Mouse (Mus musculus) adipocyte (in vitro differentiated cells): ENCODE data around the gene Mettl24.

Experiments used
- DNase-seq: peaks from one replicate; pipeline ENCODE4 v3.0.0-alpha.2; 2016; ENCODE audit warnings: low spot score

Gene Mettl24

DNA sequence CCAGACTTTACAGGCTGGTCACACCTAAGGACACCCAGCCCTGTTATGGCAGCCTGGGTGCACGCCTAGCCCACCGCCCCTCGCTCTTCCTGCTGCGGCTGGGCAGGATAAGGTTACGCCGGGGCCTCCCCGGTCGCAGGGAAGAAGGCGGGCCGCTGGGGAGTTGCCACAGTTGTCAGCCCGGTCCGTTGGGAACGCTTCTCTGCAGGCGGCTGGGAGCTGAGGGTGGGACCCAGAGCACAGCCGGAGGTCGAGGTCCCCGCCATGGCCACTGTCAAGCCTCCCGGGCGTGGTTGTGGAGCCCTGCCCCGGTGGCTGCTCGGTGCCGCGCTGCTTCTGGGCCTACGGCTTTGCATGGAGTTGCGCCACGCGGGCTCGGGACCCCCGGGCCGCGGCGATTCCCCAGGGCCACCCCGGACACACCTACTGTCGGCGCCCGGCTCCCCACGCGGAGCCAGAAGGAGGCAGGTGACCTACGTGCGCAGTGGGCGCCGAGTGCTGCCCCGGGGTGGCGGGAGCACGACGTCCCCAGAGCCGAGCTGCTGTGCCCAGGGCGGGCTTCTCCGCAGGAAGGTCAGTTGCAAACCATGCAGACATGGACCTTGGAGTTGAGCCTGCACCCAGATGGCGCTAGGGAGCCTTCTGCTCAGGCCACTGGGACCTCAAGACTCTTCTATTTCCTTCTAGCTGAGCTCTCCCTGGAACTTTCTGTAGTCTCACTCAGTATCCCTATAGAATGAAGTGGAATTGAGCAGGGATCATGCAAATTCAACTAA is at the start of gene Mettl24:
TSS of gene Mettl24 (plus strand) at position 191 of the 776 bp plus-strand sequence.
- DNase-seq: peak; percentile 35

DNA sequence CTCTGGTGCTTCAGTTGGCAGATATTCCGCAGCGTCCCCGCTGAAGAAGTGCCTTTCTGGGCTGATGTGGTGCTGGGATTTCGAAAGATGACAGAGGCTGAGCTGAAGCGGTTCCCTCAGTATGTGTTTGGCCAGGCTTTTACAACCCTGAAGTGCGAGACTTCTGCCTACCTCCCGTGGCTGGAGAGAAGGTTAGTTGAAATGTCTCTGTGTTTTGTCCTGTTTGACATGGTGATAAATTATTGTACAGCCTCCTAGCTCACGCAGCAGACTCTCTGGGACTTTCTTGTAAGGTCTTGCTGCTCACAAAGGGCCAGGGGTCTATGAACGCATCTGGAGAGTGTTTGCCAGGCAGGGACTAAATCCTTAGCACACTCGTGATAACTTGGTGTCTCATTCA is 45.8 kb upstream of the Mettl24 start:
- no peak for DNase-seq

DNA sequence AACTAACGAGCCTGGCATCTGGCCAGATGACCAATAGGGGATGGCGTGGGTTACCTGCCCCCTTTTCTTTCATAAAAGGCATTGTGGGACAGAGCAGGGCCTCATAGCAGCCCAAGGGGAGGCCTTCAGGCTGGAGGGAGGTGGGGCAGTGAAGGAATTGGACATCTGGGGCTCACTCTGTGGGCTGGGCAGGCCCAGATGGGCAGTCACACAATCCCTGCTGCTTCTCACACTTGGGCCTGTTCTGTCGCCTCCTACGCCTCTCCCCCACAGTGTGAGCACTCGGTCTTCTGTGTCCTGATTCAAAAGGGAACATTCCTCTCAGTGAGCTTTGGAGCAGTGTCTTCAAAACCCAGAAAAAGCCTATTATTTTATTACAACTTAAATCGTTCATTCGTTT is 44.8 kb upstream of the Mettl24 start:
- no peak for DNase-seq

DNA sequence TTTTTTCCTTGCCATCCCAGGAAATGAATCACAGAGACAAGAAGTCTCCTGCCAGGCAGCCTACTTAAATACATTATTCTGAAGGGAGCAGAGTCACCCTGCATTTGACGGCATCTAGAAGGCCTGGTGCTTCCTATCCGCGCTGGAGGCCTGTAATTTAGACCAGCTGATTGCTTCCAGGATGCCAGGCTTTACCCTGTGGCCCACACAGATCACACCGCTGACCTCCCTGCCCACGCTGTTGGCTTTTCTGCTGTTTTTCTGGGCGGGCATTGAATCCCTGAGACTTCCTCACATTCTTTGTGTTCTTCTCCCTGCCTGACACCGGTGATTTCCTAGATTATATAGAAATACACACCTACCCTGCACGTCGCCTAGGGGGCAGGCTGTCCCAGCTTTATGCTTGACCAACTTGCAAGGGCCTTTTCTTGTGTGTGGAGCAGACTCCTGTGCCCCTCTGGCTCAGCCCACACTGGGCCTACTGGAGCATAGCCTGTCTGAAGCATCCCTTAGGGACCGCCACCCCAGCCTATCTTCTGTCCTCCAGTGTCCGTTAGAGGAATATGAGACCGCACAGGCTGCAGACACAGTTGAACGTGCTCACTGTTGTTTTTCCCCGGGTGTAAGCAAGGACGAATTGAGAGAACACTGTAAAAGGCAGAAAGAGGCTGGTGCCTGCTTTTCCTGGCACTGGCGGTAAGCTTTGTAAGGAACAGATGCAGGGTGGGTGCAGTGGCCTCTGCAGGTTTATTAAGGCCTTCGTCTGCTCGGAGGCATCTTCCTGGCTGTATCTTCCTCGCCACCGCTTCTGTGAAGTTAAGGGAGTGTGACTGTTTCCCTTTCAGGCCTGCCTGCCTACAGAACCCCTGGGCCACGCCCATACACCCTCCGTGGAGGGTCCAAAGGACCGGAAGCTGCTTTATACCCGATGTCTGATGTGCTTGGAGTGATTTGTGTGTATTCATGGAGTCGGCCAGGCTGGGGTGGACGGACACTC is 44.0 kb upstream of the Mettl24 start:
- peak; percentile 40 for DNase-seq

DNA sequence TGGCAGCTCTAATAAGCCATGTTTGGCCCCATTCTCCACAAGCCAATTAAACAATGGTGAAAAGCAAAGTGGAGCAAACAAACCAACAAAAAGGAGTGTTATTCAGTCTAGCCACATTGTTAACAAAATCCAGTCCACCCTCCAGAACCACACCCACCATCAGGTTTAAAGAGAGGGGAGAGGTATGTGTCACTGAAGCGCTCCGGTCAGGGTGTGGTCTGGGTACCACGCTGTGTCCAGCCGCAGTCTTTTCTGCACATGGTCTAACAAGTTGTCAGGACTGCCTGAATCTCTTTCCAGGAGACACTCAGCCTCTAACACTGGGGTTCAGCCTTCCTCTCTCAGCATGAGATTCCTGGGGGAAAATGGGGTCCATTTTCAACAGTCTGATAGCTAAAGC is 42.7 kb upstream of the Mettl24 start:
- no peak for DNase-seq

DNA sequence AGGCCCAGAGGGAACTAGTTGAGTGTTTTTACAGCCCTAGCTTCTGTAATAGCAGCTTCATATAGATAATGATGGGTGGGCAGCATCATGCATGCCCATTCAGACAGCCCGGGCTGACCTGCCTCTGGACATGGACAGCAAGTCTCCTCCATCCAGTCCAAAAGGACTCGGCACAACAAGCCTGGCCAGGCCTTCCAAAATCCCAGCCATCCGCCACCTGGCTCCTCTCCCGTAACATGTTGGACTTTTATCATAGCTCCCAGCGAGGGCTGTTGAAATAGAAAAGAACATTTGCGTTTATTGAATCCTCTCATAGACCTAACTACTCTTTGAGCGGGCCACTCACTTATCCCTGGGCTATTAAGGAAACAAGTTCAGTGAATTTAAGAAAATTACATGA is 41.2 kb upstream of the Mettl24 start:
- no peak for DNase-seq

DNA sequence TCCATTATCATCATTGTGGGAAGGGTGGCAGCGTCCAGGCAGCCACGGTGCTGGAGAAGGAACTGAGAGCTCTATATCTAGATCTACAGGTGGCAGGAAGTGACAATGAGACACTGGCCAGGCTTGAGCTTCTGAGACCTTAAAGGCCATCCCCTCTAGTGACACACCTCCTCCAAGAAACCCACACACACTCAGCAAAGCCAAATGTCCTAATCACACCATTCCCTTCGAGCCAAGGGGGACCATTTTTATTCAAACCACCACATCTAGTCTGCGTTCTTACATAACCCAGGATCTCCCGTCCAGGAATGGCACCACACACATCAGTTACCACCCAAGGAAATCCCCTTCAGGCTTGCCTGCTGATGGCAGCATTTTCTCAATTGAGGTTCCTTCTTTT is 40.0 kb upstream of the Mettl24 start:
- DNase-seq: no peak

DNA sequence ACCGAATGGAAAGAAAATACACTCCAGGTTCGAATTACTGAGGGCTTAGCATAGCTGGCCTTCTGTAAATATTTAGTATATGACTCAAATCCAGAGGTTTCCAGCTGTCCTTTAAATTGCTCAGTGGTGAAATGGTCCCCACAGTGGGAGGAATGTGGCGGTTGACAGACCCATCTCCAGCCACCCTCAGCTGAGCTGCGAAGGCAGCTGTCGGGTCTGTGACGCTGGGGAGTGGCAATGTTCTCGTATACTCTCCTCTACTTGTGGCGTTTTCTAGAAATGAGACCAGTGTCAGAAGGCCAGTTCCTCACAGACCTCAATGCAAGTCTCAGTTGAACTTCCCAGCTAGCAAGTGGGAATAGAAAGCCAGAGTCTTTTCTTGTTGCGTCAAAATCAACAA is 38.6 kb upstream of the Mettl24 start:
- no peak for DNase-seq

DNA sequence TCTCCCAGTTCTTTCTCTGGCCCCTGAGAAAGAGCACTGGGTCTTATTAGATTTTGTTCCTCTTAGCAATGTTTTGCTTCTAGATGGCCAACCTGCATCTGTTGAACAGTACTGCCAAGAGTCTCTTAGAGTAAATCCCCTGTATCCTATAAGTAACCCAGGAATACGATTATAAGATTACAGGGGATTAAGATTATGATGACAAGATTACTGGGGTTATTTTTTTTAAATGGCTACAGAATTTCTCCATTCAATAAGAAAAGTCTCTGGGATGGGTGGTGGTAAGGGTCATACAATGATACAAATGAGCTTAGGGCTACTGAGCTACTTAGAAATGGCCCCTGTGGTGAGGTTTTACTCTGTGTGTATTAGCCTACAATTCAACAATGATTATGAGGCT is 37.7 kb upstream of the Mettl24 start:
- DNase-seq: no peak

DNA sequence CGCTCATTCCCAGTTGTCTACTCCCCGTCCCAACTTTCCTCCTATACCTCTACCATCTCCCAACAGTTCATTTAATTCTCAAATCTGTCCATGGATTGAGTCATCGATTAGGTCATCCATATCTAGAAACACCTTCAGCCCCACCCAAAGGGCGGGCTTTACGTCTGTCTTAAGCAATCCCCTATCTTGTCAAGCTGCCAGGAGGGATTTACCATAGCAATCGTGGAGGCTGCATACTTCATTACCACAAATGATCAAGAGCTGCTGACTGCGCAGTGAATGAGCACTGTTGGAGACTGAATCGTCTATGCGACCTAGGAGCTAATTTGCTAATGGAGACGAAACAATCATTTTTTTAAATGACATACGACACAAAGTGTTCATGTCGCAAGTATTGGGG is 34.3 kb upstream of the Mettl24 start:
- DNase-seq: no peak

DNA sequence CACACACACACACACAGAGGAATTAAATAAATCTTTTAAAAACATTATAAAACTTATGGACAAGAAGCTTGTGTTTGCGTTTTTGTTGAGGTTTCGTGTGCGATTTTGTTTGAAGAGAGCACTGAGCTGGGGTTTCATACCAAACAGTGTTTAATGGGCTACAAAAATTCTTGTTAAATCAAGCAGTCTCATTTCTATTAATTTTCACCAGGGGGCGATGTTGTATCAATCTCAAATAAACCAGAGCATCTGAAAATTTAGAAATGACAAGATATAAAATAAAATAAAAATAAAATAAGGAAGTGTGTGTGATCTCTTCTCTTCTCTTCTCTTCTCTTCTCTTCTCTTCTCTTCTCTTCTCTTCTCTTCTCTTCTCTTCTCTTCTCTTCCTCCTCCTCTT is 33.4 kb upstream of the Mettl24 start:
- DNase-seq: peak; percentile 74

DNA sequence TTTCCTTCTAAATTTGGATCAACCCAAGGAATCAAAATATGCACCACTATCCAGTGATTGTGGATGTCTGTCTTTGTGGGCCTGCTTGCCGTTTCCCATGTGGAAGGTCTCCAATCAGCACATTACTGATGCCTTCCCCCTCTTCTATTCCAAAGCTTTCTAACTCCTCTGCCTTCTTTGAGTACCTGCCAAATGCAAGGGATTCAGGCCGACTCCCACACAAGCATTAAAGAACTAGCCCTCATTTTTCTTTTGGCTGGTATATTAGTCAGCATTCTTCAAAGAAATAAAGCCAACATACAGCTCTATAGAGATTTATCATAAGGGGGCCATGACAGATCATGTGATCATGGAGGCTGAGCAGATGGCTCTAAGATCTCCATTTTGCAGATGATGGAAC is 31.4 kb upstream of the Mettl24 start:
- no peak for DNase-seq

DNA sequence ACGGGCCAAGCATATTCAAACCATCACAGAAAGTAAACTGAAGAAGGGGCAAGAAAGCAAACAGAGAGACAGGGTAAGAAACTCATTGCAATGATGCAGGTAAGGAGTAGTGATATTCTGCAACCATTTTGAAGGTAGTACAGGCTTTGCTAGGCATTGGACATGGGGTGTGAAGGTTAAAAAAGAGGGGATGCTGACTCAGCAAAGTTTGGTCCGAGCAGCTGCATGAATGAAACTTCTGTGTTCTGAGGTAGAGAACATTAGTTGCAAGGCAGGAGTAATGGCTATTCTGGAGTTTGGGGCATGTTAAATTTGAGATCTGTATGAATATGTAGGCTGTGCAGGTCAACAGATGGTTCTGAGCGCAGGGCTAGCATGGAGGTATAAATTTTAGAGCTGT is 17.8 kb upstream of the Mettl24 start:
- no peak for DNase-seq

DNA sequence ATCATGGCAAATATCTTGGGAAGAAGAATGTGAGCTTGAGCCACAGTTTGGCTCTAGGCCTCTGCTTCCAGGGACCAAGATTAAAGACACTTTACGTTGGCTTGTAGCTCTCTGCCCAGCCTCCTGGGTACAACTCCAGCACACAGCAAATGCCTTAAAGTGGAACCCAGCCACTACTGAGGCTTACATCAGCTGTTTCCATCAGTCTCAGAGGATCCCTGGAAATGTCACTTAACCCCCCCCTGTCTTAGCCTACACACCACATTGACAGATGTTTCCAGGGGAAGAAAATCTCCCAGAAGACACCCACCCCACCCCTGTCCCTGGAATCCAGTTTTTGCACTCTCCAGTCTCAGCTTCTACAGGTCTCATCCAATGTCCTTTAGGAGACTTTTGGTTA is 16.1 kb upstream of the Mettl24 start:
- no peak for DNase-seq

DNA sequence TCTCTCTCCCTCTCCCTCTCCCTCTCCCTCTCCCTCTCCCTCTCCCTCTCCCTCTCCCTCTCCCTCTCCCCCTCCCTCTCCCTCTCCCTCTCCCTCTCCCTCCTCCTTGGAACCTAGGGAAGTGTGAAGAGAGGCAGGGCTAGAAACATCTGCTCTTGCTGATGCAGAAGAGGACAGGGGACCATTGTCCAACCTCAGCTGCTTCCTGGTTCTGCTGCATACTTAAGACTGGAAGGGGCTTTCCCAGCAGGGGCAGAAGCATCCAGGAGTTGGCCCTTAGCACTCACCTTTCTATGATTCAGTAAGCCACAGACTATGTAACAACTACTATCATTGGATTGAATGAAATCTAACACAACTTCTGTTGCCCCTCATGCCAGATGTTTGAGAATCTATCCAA is 14.4 kb upstream of the Mettl24 start:
- DNase-seq: no peak

DNA sequence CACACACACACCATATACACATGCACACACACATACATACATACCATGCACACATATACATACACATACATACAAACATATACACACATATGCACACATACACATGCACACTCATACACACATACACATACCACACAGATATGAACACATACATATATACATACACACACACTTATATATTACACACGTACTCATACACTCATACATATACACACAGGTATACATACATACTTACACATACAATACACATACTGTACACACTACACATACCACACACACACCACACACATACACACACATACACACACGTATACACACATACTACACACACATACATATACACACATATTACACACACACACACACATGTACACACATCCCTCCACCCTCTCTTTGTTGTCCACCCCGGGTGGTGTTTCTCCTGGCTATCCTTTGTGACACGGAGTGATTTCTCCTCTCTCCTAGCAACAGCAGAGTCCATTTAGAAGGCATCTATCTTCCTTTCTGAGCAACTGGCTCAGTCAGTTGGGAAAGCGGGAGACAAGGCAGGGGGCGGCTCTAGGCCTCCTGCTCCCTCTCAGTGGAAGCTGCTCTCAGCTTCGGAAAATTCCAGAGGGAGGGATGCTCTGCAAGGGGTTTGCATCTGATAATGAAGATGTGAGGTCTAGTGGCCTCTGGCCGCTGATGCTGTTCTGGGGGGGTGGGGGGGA is 10.3 kb upstream of the Mettl24 start:
- no peak for DNase-seq

DNA sequence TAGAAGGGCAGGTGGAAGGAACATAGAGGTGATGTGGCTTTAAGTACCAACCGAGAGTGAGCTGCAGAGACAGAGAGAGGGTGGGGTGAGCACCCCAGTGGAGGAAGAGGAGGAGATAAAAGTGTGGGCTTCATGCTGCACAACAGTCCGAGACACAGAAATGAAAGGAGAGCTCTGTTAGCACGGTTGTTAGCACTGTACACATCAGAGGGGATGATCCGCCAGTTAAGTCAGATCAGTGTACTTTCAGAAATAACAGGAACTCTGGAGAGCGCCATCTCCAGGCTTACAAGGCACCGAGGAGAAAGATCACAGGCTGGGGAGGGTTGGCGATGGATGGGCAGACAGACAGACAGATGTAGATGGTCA is 9.8 kb upstream of the Mettl24 start:
- DNase-seq: no peak

DNA sequence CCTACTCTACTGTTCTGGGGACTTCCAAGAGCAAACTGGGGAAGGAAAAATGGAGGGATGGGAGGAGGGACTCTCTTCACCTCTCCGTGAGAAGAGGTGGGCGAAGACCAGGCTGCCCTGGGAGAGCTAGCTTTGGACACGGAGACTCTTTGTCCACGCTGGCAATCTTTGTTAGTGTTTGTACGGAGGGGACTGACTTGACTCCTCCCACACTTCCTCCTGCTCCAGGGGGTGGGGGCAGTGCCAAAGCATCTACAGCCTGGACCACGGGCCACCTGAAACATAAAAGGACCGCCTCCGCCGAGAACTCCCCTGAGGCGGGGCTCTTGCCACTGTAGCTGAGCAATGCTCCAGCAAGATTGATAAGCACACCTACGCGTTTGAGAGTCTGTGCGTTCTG is 8.9 kb upstream of the Mettl24 start:
- DNase-seq: no peak

DNA sequence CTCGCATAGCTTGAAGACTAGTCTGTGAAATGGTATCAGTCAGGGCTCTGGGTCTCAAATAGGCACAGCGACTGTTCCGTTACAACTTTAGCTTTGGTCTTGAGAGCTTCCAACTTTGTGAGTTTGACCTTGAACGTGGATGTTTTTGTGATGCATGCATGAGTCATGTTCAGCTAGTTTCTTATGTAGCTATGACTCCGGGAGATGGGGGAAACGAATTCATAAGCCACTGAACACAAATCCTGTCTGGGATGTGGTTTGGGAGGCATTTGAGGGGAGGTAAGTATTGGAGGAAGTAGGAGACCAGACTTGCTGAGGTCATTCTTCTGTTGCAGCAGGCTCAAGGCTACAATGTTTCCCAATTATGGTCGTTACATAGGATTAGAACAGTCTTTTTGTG is 7.2 kb upstream of the Mettl24 start:
- no peak for DNase-seq

DNA sequence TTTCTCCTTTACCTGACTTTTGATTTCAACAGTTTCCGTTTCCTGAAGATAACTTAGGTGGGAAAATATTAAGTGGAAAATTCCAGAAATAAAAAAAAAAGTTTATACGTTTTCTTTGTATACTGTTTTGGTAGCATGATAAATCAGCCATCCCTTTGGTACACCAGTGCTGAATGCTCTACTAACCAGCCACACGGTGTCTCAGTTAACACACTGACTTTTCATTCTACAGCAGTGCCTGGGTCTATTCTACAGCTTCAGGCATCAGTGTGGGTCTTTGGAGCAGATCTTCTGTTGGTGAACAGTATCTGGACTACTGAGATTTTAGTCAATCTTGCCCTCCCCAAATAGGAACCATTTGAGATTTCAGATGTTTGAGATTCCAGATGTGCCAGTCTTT is 4.6 kb upstream of the Mettl24 start:
- peak; percentile 17 for DNase-seq

DNA sequence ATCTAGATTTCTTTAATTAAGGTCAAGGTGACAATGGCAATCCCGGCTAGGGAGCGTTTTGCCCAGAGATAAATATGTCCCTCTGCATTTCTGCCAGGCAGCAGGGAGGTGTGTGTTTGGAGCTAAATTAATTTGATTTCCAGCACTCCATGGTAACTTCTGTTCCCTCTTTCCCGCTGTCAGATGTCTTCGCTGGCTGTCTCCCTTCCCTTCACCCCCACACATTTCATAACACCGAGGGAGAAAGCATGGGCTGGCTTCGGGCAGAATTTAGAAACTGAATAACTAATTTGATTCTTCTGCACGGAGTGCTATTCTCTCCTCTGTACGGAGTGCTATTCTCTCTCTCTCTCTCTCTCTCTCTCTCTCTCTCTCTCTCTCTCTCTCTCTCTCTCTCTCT is 612 bp upstream of the Mettl24 start:
- no peak for DNase-seq

DNA sequence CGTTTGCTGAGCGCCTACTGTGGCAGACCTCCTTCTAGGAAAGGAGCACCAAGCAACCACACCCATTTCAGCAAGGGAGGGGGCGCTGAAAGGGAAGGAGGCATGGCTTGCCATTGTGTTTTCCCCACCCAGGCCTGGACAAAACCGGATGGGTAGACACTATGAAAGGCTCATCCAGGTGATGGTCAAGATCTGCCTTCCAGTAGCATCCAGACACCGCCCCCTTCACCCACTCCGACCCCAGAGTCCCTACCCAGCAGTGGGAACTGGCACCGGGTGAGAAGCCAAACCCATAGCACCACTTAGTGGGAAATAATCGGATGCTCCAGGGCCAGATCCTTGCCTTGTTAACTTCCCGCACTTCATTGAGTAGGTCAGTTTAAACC is 779 bp downstream of the Mettl24 start:
- DNase-seq: no peak

DNA sequence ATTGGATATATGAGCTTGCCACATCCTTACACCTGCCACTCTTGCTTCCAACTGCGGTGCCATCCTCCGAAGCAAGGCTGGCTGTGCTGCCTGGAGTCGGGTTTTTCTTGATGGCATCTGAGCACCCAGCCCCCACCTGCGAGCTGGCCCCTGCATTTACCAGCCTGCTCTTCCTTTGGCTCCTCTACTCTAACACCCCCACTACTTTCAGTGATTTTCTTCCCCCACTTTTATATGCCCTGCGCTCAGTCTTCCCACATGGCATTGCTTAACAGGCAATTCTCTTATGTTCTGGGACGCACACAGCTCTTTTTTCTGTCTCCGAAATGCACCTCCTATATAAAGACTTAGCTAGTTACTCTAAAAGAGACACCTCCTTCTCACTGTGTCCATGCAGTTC is 1.2 kb downstream of the Mettl24 start:
- DNase-seq: no peak
